Mouse (Mus musculus): ENCODE measurements around the gene Raet1e.
"Not testable (repeated sequence)": the region's sequence is repeated elsewhere in the genome, so short reads cannot be mapped to it uniquely, and the experiment has no call there.

Gene Raet1e

DNA sequence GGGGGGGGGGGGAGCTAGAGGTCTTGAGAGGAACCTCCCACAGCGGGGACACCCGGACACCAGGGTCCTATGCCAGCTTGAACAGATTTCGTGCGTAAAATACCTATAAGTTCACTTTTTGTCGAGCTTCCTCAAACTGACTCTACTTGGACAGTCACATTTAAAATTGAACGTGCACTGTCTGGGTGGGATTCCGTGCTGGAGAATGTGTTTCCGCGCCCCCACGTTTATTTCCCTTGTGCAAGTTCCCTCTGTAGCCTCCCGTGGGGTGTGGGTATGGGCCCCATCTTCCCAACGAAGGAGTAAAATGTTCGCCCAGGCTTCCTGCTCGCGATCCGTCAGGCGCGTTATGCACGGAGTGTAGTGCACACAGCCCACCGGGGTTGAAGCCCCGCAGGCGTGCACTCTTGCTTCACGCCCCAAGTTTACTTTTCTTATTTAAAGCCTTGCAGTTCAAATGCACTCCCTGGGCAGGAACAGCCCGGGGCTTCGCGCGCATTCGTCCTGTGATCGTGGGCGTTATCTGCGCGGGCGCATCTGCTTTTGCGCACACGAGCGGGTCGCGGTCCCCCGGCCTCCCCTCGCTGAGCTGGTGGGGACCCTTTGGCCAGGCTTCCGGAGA lies 115.4 kb downstream of the Raet1e start:
- no peak for DNase-seq (ENCODE audit: low spot score in 2 of 2)

- no peak for DNase-seq (ENCODE audit: low spot score in 2 of 2)
Measured at GRCm38 (mm10) chr10:22274445-22275057, 116.2 kb downstream of the Raet1e start.

DNA sequence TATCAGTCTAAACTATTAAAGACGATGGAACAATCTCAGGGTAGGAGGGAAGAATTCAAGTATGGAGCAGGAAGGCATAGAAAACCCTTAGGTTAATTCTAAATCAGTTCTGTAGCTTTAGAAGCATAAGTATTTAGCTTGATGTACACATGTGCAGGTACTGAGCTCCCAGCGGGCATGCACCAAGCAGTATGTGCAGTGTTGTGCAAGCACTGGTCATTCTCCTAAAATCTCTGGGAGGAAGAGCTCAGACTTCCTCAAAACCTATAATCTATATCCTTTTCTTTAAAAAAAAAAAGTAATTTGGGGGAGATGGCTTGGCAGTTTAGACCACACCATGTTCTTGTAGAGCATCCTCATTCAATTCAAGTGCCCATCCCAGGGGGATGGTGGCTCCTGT lies 120.1 kb downstream of the Raet1e start:
- not testable (repeated sequence) for DNase-seq (ENCODE audit: low spot score in 2 of 2)

DNA sequence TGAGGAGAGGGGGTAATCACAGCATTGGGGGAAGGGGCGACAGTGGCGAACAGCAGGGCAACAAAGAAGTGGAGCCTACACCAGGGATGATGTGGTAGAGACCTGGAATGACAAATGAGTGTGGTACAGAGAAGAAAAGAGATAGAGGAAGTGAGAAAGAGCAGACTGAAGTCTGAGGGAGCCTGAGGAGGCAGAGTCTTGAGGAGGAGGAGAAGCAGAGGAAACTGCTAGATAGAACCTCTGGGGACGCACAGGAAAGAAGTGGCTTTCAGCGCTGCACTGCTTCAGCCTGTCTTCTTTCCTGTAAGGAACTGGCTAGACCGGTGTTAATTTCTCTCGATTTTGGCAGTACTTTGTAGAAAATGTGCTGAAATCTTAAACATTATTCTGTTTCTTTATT lies 124.4 kb downstream of the Raet1e start:
- DNase-seq (ENCODE audit: low spot score in 2 of 2), result peak; percentile 19 to 22

DNA sequence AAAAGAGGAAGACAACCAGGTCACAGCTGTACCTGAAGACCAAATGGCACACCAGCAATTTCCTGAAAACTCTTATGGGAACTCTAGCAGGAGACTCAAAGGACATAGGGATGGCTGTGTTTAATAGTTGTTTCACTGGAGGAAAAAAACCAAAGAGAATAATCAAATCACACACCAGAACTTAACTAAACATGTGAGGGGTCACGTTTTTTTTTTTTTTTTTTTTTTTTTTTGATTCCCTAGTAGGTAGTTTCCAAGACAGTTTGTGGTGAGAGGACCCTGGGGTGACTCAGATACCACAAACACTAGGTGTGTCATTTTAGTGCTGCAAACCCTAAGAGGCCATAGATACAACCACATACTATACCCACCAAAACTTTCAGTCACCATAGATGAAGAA lies 137.3 kb downstream of the Raet1e start:
- DNase-seq (ENCODE audit: low spot score in 2 of 2), result no peak

DNA sequence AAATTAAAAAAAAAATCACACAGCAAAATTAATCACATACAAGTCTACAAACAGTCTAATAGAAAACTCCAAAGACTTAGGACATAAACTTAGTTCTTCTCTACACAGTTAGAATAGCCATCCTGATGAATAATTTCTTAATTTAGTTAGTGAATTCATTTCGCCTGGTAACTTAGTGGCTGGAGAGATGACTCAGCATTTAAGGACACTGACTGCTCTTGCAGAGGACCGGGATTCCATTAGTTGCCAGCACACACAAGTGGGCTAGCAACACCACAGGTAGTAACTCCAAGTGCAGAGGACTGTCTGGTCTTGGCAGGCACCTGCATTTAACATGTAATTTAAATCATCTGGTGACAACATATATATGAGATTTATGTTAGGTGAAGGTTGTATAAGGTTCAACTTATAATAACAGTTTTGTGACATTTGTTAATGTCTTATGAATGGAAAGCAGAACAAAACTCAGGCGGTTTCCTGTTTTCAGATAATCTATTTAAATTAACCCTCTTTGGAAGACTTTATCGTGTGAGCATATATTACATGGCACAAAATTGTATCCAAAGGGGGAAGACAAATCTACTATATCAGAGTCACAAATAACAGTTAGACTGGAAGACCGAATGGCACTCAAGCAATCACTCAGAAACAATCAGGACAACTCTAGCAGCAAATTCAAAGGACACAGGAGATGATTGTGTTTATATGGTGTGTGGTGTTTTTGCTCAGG lies 138.8 kb downstream of the Raet1e start:
- no peak for DNase-seq (ENCODE audit: low spot score in 2 of 2)

DNA sequence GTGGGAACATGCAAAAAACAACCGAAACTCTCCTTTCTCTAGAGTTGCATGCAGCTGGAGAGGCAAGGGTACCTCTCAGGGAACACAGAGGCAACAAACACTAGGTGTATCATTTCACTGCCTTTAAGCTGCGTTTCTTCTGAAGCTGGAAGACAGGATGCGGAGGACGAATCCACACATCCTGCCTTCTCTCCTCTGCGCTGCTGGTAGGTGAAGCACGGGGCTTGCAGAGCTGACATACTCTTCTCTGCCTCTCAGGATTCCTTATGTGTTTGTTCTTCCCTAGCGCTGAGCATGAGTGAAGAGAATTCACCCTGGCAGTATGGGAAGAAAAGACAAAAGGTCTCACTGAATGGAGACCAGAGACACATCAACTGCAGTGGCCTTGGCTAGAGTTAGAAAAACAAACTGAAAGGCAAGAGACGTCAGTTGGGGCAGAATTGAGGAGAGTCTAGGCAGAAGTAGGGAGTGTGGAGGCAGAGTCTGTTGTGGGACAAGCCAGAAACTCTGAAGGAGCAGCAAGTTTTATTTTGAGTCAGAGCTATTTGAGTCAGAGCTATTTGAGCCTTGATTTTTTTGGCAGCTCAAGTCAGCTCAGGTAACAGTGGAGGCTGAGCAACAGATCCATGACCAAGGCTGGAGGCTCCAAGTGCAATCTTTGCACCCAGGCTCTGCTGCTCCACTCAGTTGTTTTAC lies 139.5 kb downstream of the Raet1e start:
- DNase-seq (ENCODE audit: low spot score in 2 of 2), result no peak

DNA sequence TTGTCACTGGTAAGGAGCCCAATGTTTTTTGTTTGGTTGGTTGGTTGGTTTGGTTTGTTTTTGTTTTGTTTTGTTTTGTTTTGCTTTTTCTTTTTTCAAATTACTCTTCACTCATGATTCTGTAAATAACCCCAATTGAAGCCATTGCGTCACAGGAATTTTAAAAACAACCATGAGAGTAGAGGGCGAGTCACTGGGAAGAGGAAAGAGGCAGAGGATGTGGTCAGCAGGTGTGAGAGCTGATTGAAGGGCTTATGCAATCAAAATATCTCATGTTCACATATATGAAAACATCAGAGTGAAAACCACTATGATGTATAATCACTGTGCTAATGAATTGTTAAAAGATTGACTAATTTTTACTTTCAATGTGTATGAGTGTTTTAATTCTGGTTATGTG lies 141.0 kb downstream of the Raet1e start:
- DNase-seq (ENCODE audit: low spot score in 2 of 2), result no peak

DNA sequence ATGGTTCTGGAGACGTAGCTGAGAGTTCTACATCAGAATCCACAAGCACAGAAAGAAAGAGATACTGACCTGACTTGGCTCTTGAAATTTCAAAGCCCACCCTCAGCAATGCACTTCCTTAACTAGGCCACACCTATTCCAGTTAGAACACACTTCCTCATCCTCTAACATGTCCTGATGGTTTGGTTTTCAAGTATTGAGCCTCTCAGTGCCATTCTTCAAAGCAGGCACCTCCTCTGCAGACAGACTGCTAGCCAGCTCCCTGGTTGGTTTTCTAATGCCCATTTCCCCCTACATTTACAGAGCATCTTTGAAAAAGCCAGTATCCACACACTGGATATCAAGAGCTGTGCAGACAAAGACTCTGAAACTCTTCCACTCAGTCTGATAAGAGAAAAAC lies 143.3 kb downstream of the Raet1e start:
- peak in 1 of 2 experiments; percentile 19 for DNase-seq (ENCODE audit: low spot score in 2 of 2)

- DNase-seq (ENCODE audit: low spot score in 2 of 2), result peak; percentile 26 to 47
Measured at GRCm38 (mm10) chr10:22302344-22303057, 144.1 kb downstream of the Raet1e start.

DNA sequence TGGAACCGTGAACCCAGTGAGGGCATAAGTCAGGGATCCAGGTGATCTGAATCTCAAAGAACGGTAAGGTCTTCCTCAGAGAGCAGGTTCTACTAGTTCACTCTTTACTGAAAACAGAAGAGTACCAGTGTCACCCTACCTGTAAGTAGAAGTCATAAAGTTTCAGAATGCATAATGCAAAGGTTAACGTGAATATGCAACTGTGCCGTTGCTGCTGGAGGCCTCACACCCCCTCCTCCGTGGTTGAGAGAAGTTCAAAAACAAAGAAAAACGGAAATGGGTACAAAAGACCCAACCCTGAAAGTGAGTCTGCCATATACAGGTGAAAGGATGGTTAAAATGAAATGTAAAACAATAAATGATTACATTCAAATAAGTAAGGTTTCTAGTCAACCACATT lies 145.4 kb downstream of the Raet1e start:
- no peak for DNase-seq (ENCODE audit: low spot score in 2 of 2)

DNA sequence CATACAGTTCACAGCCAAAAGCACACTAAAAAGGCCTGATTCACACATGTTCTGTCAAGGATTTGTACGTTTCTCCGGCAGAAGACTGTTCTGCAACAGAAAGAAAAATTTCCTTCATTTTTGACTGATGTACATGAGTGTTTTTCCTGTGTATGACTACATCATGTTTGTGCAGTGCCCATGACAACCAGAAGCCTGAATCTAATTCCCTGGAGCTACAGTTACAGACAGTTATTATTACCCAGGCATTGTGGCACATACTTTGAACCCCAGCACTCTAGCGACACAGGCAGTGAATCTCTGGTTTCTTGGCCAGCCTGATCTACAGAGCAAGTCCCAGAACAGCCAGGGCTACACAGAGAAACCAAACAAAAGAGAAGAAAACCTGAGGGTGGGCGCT lies 147.4 kb downstream of the Raet1e start:
- DNase-seq (ENCODE audit: low spot score in 2 of 2), result no peak

GRCm38 (mm10) chr10:22306452-22306851 lies 148.1 kb downstream of the Raet1e start:
- peak; percentile 69 to 73 for DNase-seq (ENCODE audit: low spot score in 2 of 2)

DNA sequence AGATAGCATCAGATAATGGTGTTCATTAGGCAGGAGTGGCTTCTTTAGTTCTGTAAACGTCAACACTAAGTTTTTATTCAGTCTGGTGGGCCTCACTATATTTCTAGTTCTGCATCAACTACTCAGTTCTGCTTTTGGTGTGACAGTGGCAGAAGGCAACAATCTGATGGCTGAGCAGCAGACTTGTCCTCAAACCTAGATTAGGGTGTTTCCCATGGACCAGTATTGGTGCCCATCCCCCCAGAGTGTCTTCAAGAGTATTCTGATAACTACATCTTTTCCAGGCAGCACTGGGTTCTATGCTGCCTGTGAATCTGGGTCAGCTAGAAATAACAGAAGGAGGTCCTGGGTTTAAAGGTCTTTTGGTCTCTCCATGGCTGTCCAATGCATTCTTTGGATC lies 149.9 kb downstream of the Raet1e start:
- DNase-seq (ENCODE audit: low spot score in 2 of 2), result no peak

GRCm38 (mm10) chr10:22322858-22323257 lies 164.5 kb downstream of the Raet1e start:
- DNase-seq (ENCODE audit: low spot score in 2 of 2), result no peak

DNA sequence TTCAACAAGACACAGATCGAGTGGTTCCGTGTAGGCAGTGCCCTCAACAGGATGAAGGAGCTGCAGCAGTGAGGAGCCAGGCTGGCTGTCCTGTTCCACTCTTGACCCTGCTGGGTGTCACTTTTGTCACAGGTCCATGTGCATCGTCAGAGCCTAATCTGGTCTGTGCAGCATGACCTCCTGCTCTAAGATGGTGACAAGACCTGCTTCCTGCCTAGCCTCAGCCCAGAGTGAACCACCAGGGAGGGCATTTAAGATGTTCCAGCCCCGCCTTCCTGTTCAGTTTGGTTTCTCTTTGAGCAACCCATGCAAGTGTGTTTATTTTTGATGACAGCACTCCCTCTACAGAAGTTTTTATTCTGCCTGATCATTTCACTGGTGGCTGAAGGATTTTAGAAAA lies 187.4 kb downstream of the Raet1e start:
- peak in 1 of 2 experiments; percentile 1 for DNase-seq (ENCODE audit: low spot score in 2 of 2)

DNA sequence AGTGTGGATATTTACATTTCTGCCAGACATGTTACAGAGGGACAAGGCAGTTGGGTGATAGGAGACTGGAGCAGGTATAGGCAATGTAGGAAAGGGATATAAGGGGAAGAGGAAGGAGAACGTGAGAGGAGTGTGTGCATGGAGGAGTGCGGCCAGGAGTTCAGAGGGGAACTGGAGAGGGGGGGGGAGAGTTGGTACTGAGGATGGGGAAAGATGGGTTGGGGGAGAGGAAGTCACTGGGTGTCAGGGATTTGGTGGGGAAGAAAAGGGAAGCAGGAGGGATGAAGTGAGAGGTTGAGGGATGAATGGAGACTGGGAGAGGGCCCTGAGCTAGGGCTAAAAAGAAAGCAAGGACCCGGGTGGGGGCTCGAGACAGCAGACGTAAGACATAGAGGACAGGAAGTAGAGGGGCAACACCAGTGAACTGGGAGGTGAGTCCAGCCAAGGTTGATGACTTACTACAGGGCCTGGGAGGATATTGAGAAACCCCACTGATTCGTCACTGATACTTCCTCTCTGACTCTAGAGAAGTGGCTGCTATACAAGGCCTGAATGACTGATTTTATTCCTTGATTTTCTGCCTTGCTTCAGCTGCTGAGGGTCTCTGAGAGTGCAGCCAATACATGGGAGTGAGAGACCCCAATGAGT lies 195.3 kb downstream of the Raet1e start:
- DNase-seq (ENCODE audit: low spot score in 2 of 2), result not testable (repeated sequence)

- not testable (repeated sequence) for DNase-seq (ENCODE audit: low spot score in 2 of 2)
Measured at GRCm38 (mm10) chr10:22354196-22354574, 195.8 kb downstream of the Raet1e start.

DNA sequence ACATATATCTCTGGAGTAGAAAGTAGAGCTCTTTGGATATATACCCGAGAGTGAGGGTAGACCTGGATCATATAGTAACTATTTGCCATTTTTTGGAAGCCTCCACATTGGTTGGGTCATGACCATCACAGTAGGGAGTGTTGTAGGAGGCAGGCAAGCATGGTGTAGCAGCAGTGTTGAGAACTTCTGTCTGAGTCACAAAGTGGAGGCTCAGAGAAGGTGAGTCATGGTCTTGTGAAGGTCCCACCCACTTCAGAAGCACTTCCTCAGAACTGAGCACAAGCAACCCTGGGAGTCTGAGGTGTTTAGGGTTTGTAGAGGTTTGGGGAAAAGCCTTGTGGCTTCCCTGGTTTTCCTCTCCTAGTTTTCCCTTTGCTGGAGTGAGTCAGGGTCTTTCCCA lies 199.0 kb downstream of the Raet1e start:
- DNase-seq (ENCODE audit: low spot score in 2 of 2), result not testable (repeated sequence)

- not testable (repeated sequence) for DNase-seq (ENCODE audit: low spot score in 2 of 2)
Measured at GRCm38 (mm10) chr10:22360252-22360651, 201.9 kb downstream of the Raet1e start, which contains the start of gene Raet1d. Gene Raet1d, plus strand, starts transcription at chr10:22360552.

DNA sequence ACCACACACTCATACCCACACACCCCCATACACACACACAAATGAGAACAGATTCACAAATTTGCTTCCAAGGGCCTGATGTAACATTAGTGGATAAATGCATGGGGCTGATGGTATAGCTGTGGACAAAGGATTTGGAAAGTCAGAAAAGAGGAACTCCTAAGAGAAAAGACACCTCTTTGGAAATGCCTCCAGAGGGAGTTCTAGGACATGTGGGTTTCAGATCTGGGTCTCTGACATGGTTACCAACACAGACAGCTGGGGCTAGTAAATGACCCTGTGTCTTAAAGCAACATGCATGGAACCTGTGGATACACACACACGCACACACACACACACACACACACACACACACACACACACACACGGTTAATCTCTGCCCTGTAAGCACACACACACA lies 202.6 kb downstream of the Raet1e start:
- DNase-seq (ENCODE audit: low spot score in 2 of 2), result not testable (repeated sequence)
